21 mouse cellular contexts compared by ENCODE assay signal in genomic region chr9:67184556-67184955, GRCm38 (mm10).
DNase-seq lines count a peak whose midpoint lies in the region; ATAC-seq and TF ChIP-seq lines count a peak whose summit lies in the region.
"Had no signal": no experiment of that assay in that cellular context is flagged by ENCODE, and none has a peak within 500 bp of the region (broad histone marks: within the 10 kb centered on the region; RNA-seq: fewer than 3 reads in every experiment).

No protein-coding gene starts in this region.

- in situ Hi-C loops in ES-E14 (cut with MboI; ENCODE audit: low sequenced_read_pairs in 2 of 2, unreplicated experiment in 2 of 2) = no loop called here

- H3K27me3 ChIP-seq in liver, adult 2 months (ENCODE audit: control insufficient read depth, insufficient read depth, low read length) = no peaks in the 10 kb centered on the region
- H3K27me3 ChIP-seq in liver, embryonic 12.5 days (replicated peaks) = no peaks in the 10 kb centered on the region; the same call in 1 of the 2 replicates
- no peaks in the 10 kb centered on the region for H3K27me3 ChIP-seq in ES-Bruce4 (ENCODE audit: control insufficient read depth, insufficient read depth, low read length, poor library complexity, severe bottlenecking)
- H3K27me3 ChIP-seq: embryonic facial prominence, embryonic 13.5 days; forebrain, embryonic 13.5 days; hindbrain, embryonic 12.5 days had no signal

- H3K4me2 ChIP-seq in liver, embryonic 12.5 days = no peak overlapping the region
- H3K4me2 ChIP-seq: embryonic facial prominence, embryonic 13.5 days; forebrain, embryonic 13.5 days; hindbrain, embryonic 12.5 days had no signal

- no peak for TF ChIP-seq POLR2A in liver, adult 2 months (IDR thresholded peaks at IDR 0.05; ENCODE audit: extremely low read depth, insufficient read depth, low read length)
- TF ChIP-seq POLR2A in ES-Bruce4 (IDR thresholded peaks at IDR 0.05; ENCODE audit: insufficient read depth, low read length) = no peak

- no peaks in the 10 kb centered on the region for H3K9me3 ChIP-seq in liver, embryonic 12.5 days (replicated peaks)
- H3K9me3 ChIP-seq in ES-Bruce4 (replicated peaks; ENCODE audit: control insufficient read depth, insufficient read depth, low read length, poor library complexity, severe bottlenecking) = no peaks in the 10 kb centered on the region
- H3K9me3 ChIP-seq in ES-E14 (ENCODE audit: control insufficient read depth, insufficient read depth, low read depth, low read length) = no peaks in the 10 kb centered on the region
- H3K9me3 ChIP-seq: embryonic facial prominence, embryonic 13.5 days; forebrain, embryonic 13.5 days; heart, embryonic 10.5 days had no signal

- no peak overlapping the region for H3K27ac ChIP-seq in liver, adult 2 months (replicated peaks; ENCODE audit: insufficient read depth, low read depth, low read length)
- no peak overlapping the region for H3K27ac ChIP-seq in liver, embryonic 12.5 days
- H3K27ac ChIP-seq in ES-Bruce4 (ENCODE audit: insufficient read depth, low read length) = no peak overlapping the region
- H3K27ac ChIP-seq in ES-E14 (ENCODE audit: insufficient read depth, low read depth, low read length, poor library complexity, severe bottlenecking) = no peak overlapping the region
- H3K27ac ChIP-seq: embryonic facial prominence, embryonic 13.5 days; forebrain, embryonic 13.5 days; gastrocnemius, adult 2 months; heart, embryonic 10.5 days; hindbrain, embryonic 12.5 days had no signal

- 0 out of 2 replicates have a peak, but pooled peaks have one; percentile 15 for TF ChIP-seq CTCF in liver, adult 2 months (IDR thresholded peaks at IDR 0.05; ENCODE audit: low read depth, low read length)
- TF ChIP-seq CTCF in ES-Bruce4 (IDR thresholded peaks at IDR 0.05; ENCODE audit: low read depth, low read length) = peak; percentile 14

- no peaks in the 10 kb centered on the region for H3K79me2 ChIP-seq in liver, adult 2 months (ENCODE audit: control insufficient read depth, insufficient read depth, low read length)

- TF ChIP-seq EP300 in ES-Bruce4 (IDR thresholded peaks at IDR 0.05; ENCODE audit: insufficient read depth, low read depth, low read length) = no peak

- no peaks in the 10 kb centered on the region for H3K4me1 ChIP-seq in liver, adult 2 months (ENCODE audit: control insufficient read depth, insufficient read depth, low read length)
- no peaks in the 10 kb centered on the region for H3K4me1 ChIP-seq in liver, embryonic 12.5 days
- no peaks in the 10 kb centered on the region for H3K4me1 ChIP-seq in ES-Bruce4 (ENCODE audit: control insufficient read depth, insufficient read depth, low read length)
- H3K4me1 ChIP-seq in ES-E14 (ENCODE audit: control insufficient read depth in 2 of 2, insufficient read depth in 2 of 2, low read length in 2 of 2, poor library complexity in 1 of 2) = no peaks in the 10 kb centered on the region
- H3K4me1 ChIP-seq: forebrain, embryonic 13.5 days; hindbrain, embryonic 12.5 days had no signal

- H3K9ac ChIP-seq in liver, adult 2 months (ENCODE audit: low read depth, low read length) = no peak overlapping the region
- H3K9ac ChIP-seq in liver, embryonic 12.5 days = no peak overlapping the region
- H3K9ac ChIP-seq in ES-Bruce4 (ENCODE audit: low read depth, poor library complexity, severe bottlenecking) (no peak overlapping the region), ES-E14 (ENCODE audit: insufficient read depth, low read depth, low read length, poor library complexity, severe bottlenecking) (no peak overlapping the region)
- H3K9ac ChIP-seq: embryonic facial prominence, embryonic 13.5 days; forebrain, embryonic 13.5 days; forebrain, postnatal 0 days; hindbrain, embryonic 12.5 days had no signal

- no peak for ATAC-seq in liver, embryonic 12.5 days
- no peak for ATAC-seq in erythroid progenitor cell, adult 5-6 weeks (replicated peaks; ENCODE audit: low FRiP score, poor library complexity, severe bottlenecking)
- ATAC-seq: forebrain, embryonic 13.5 days; forebrain, postnatal 0 days; hindbrain, embryonic 16.5 days; inflammation-experienced regulatory T-cells, adult 6 months had no signal

- H3K4me3 ChIP-seq in liver, adult 2 months (ENCODE audit: insufficient read depth, low read depth, low read length) = no peak overlapping the region
- no peak overlapping the region for H3K4me3 ChIP-seq in liver, embryonic 12.5 days
- no peak overlapping the region for H3K4me3 ChIP-seq in ES-Bruce4 (ENCODE audit: low read depth, low read length)
- H3K4me3 ChIP-seq in ES-E14 (ENCODE audit: insufficient read depth in 1 of 2, low read depth in 1 of 2, low read length in 2 of 2, poor library complexity in 1 of 2, severe bottlenecking in 1 of 2) = no peak overlapping the region
- H3K4me3 ChIP-seq: embryonic facial prominence, embryonic 13.5 days; forebrain, embryonic 13.5 days; gastrocnemius, adult 2 months; heart, embryonic 10.5 days; hindbrain, embryonic 12.5 days had no signal

- WGBS in liver, adult 2 months = 77% methylated on average over 2 of the region's 2 CpGs
- WGBS in liver, embryonic 12.5 days (ENCODE audit: insufficient replicate concordance) = 62% methylated on average over 2 of the region's 2 CpGs

- H3K36me3 ChIP-seq in liver, adult 2 months (ENCODE audit: control insufficient read depth, insufficient read depth, low read length) = no peaks in the 10 kb centered on the region
- H3K36me3 ChIP-seq in liver, embryonic 12.5 days = no peaks in the 10 kb centered on the region
- H3K36me3 ChIP-seq in ES-Bruce4 (ENCODE audit: control insufficient read depth, insufficient read depth, low read length, poor library complexity, severe bottlenecking) (no peaks in the 10 kb centered on the region), ES-E14 (ENCODE audit: control insufficient read depth, insufficient read depth, low read length, poor library complexity, severe bottlenecking) (no peaks in the 10 kb centered on the region)
- H3K36me3 ChIP-seq: embryonic facial prominence, embryonic 13.5 days; hindbrain, embryonic 12.5 days had no signal

- no peak for DNase-seq in liver, adult 2 months (ENCODE audit: extremely low read depth, low read depth, low spot score)
- no peak for DNase-seq in ES-E14 (ENCODE audit: low read depth, low spot score)
- no peak for DNase-seq in thymus, postnatal 4 days
- DNase-seq: adrenal gland, postnatal 10 days; cerebellum, adult 11-12 months; cerebellum, adult 9-10 months; cerebellum, postnatal 36 days; forebrain, postnatal 0 days; gastrocnemius, adult 2 months; gastrocnemius, postnatal 25 days; heart, postnatal 10 days; heart, postnatal 4 days had no signal

TF ChIP-seq in ES-E14, 5 proteins besides CTCF, POLR2A, EP300 and RAD21:
- TF ChIP-seq HCFC1 (IDR thresholded peaks at IDR 0.05; ENCODE audit: borderline replicate concordance, insufficient read depth, low read length) (no peak), ZC3H11A (IDR thresholded peaks at IDR 0.05; ENCODE audit: borderline replicate concordance, low read depth, low read length) (peak; percentile 85)
